Mouse (Mus musculus) kidney, postnatal 36 days (tissue): Measurements from ENCODE around the gene Snx20.
A peak's percentile ranks its signal among the peaks of the same experiment; 100 is the strongest.

ENCODE experiments used
- DNase-seq, 2 experiments: peaks; one replicate each; pipeline ENCODE4 v3.0.0; 2021 to 2022; ENCODE audit warnings: mixed read lengths in 2 of 2

The Snx20 gene

GRCm38 (mm10) chr8:88642734-88643564, 7.0 kb upstream of the Snx20 start:
- DNase-seq, result peak; percentile 39 to 65

DNA sequence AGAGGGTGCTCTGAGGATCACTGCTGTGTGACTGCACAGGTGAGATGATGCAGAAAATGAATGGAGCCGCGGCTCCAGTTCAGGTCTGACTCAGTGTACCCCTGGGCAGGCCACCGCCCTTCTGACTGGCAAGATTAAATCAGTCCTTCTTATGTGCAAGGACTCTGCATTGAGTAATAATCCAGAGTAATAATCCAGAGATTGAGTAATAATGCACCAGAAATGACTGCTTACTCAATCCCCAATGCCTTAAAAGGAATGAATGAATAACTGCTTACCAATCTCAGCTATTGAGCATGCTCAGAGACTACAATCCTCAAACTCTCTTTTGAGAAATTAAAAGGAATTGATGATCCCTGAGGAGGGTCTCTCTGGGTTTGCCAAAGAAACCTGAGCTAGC, 3.0 kb upstream of the Snx20 start:
- no peak for DNase-seq

DNA sequence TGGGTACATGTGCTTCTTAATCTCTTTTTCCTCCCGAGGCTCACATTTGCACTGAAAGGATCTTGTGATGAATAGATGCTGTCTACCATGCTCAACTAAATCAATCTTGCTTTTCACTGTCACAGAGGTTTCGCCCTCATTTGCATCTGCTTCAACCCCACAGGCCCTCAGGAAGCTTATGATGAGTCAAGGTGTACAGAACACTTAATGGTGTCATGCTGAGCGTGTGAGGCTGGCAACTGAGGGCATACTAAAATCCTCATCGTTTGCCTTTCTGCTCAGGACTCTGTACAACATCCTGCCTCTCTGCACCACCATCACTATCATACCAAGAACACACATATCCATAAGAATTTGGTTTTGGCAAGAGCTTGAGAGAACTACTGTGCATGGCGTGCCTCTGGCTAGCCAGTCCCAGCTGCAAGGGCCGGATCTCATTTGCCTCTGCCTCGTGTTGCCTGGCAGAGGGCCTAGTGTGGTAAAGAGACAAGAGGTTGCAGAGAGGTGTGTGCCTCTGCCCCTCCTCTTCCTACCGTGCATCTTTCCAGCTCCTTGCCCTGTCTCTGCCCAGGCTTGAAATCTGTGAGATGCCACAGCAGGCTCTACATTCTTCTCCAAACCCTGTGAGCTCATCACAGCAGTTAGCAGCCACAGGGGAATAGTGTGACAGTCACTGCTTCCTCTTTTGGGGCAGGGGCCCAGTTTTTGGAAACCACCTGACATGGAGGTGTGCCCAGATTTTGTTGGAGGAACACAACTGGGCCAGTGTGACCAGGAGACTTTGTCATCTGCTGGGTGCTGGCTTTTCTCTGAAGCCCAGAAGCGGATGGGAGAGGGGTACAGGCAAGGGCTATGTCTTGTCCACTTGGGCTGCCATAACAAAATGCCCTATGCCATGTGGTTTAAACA, 1.4 kb upstream of the Snx20 start:
- no peak for DNase-seq

DNA sequence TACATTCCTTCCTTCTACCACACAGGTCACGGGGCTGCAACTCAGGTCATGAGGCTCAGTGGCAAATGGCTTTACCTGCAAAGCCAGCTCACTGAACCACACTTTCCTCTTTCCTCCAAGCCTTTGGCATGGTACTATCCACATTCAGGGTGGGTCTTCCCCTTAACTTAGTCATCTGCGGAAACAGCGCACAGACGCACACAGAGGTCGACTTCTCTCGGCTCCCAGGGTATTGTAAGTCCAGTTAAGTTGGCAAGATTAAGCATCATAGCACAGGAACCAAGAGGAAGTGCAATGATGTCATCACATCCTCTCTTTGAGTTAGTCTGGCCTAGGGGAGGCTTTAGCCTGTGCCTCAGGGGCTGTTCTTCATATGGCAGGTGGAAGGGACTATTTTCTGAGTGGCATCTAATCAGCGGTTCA, 2.6 kb downstream of the Snx20 start:
- peak; percentile 43 to 71 for DNase-seq

GRCm38 (mm10) chr8:88631081-88631480, 4.8 kb downstream of the Snx20 start:
- DNase-seq, result peak; percentile 66 to 77

GRCm38 (mm10) chr8:88630225-88630624, 5.7 kb downstream of the Snx20 start:
- DNase-seq, result peak; percentile 51 to 71

- no peak for DNase-seq
These were observed 7.7 kb downstream of the Snx20 start for GRCm38 (mm10) chr8:88628001-88628774.

DNA sequence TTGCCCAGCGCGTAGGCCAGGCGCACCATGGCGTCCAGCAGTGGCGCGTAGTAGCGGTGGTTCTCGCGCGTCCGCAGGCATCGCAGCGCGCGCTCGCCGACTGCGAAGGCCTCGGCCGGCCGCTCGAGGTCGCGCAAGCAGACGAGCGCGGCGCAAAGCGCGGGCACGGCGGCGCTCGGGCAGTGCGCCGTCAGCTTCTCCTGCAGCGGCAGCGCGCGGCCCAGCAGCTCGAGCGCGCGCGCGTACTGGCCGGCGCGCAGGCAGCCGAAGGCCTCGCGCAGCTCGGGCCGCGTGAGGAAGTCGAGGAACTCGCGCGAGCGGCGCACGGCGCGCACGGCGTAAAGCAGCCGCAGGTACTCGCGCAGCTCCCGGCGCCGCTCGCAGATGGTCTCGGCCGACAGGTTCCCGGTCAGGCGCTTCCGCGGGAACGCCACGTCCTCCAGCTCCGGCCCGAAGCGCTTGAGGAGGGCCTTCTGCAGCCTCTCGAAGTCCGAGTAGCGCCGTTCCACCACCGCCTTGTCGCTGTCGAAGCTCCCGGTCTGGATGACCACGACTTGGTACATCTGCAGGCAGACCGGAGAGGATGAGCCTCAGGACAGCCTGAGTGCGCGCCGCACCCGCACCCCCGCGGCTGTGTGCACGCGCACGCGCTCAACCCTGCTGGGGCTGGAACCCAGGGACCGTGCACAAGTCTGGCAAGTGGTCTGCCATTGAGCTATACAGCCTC, 8.5 kb downstream of the Snx20 start:
- DNase-seq, result peak; percentile 70 to 84

DNA sequence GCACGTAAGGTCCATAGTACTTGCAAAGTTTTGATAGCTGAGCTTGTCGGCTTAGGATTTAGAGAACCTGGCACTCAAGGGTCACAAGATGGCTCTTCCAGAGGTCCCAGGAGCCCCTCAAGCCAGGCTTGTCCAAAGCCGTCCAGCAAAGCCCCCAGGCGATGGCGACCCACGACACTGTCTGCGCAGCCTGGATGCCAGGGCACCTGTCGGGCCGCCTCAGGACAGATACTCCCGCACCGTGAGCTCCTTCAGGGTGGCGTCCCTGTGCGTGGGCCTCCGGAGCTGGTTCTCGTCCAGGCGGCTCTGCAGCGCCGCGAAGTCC, 9.0 kb downstream of the Snx20 start:
- no peak for DNase-seq

DNA sequence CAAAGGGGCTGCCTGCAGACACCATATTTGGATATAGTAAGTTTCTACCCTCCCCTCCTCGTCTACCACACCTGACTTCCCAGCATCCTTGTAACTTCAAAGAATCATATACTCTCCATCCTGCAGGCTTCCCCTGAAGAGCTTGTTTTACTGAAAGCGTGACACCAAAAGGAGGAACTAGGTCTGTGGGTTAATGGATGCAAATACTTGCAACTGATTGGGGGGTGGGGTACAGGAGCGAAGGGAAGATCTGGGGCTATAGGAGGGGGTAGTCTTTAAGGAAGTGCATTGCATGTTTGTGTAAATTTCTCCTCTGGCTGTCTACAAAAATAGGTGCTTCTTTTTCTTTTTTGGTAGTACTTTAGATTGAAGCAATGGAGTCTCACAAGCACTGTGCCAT, 9.5 kb downstream of the Snx20 start:
- DNase-seq, result no peak

DNA sequence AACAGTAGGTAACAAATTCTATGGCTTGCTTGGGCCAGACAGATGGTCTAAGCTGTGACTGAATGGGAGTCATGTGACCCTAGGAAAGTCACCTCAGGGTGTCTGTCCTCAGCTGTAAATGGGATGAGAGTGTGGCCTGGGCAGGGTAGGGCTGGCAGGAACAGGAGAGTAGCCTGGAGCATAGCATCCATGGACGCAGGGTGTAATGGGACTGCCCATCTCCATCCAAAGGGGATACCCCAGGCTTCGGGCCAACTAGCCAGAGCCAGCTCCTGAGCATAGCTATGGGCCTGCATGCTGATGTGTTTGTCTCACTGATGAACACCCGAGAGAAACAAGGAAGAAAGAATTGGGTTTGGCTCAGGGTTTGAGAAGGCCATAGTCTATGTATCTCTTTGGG, 11.7 kb downstream of the Snx20 start:
- no peak for DNase-seq

- no peak for DNase-seq
These were observed 12.6 kb downstream of the Snx20 start for GRCm38 (mm10) chr8:88623351-88623750.

DNA sequence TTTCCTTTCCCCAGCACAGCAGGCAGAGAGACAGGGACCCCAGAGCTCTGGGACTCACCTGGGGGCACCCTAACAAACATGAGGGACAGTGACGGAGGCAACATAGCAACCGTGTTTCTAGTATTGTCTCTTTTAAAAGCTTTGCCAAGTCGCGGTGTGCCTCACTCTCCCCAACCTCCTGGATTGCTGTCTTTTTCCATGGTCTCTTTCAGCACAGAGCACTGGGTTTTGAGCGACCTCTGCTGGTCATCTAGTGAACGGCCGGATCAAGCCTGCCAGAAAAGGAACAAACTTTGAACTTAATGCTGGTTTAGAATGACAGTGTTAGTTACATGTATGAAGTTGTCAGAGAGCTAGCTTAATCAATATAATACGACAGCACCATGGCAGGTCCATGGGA, 14.5 kb downstream of the Snx20 start:
- peak; percentile 68 to 88 for DNase-seq

GRCm38 (mm10) chr8:88620931-88621330, 15.0 kb downstream of the Snx20 start:
- no peak for DNase-seq

DNA sequence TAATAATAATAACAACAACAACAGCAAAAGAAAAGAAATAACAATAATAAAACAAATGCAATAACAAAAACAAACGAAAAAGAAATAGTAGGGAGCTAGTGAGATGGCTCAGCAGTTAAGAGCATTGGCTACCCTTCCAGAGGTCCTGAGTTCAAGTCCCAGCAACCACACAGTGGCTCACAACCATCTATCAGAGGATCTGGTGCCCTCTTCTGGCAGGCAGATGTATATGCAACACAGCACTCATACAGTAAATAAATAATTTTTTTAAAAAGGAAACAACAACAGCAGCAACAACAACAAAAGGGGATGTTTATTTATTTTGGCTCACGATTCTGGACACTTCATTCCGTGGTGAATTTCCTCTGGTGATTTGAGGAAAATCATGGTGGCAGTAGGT, 16.4 kb downstream of the Snx20 start:
- peak in 1 of 2 experiments; percentile 51 for DNase-seq

DNA sequence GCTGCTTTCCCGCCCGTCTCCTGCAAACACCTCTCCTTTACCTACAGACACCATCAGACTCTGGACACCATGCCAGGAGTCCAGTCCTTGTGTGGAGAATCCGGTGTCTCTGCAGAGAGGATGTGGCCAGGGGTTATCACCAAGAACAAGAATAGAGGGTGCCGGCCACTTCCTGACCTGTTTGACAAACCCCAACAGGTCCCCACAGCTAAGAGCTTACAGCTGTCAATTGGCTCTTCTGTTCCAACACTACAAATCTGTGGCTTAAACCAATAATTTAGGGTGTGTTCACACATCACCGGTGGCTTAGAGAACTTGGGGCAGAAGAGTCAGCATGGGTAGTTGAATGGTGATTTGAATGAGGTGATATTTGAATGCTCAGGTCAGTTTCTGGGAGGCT, 17.3 kb downstream of the Snx20 start:
- no peak for DNase-seq

GRCm38 (mm10) chr8:88614981-88615380, 20.9 kb downstream of the Snx20 start:
- no peak for DNase-seq

DNA sequence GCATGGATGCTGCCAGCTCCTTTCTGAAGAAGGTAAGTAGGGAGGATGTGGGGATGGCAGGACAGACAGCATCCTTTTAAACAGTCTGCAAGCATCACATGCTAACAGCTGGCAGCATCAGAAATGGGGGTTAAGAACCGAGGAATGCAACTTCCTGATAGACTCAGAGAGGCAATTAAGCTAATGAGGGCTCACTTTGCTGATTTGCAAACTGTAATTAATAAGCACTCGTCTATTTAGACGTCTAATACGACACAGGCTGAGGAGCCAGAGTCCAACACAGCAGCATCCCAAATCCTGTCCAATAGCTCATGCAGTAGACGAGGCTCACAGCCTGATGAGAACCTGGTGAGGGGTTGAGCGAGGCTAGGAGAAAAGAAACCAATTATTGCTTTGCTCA, 25.7 kb downstream of the Snx20 start:
- DNase-seq, result no peak

DNA sequence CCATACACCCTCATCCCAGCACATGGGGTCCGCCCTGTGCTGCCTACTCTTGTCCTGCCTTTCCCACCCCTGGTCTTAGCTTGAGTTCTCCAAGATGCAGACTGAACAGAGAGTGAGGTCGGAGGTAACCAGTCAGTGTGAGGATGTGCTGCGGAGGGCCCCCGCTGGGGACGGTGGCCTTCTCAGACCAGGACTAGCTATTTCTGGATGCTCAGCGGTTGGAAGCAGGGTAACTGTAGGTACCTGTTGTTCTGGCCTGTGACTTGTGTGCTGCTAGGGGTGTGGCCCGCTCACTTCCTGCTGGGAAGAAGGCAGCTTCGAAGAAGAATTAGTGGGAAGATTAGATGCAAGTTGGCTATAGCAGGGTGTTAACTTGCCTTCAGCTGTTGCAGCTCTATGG, 26.9 kb downstream of the Snx20 start:
- no peak for DNase-seq

DNA sequence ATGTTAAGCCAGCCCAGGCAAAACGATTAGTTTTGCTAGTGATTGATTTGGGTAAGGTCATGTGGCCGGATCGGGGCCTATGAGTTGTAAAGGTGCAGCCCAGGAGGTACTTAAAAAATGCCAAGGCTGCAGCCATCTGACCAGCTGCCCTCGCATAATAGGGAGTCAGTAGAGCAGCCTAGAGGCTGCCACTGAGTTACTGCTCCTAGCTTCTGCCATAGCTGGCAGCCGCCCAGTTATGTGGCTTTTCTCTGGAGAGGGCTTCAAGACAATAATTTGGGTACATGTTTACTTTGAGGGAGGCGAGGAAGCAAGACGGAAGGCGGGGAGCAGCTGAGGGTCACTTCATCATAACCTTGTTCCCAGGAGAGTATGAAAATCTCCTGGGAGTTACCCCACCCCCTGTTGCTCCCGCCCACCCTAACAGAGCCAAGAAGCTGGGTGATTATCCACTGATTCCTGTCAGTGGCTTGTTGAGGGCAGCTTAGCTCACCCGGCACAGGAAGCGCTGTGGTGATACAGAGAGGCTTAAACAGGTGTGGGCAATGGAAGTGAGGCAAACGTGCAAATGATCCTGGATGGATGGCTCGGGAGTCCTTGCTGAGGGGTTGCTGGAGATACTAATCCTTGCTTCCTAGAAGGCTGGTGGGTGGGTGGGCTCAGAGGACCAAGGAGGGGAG, 30.4 kb downstream of the Snx20 start:
- peak in 1 of 2 experiments; percentile 24 for DNase-seq
